Mouse (Mus musculus) ES-Bruce4 (cell line): ENCODE data around the gene Cabin1. TPM values are rescaled to one million over a fixed set of nuclear protein-coding genes. Genes with fewer than 3 reads are reported as not detected.

Experiments used
- H3K27ac ChIP-seq: 2 replicates; pipeline ENCODE4 v1.5.1; 2012; ENCODE audit warnings: low read length, inconsistent platforms; ENCODE audit not compliant: insufficient read depth
- H3K27me3 ChIP-seq: 2 replicates; pipeline ENCODE4 v1.6.1; 2012; ENCODE audit warnings: mild to moderate bottlenecking, low read length, inconsistent platforms; ENCODE audit not compliant: control insufficient read depth, poor library complexity, insufficient read depth, severe bottlenecking
- H3K36me3 ChIP-seq: 2 replicates; pipeline ENCODE4 v1.6.1; 2012; ENCODE audit warnings: inconsistent platforms, mild to moderate bottlenecking, low read length, moderate library complexity; ENCODE audit not compliant: control insufficient read depth, poor library complexity, insufficient read depth, severe bottlenecking
- H3K4me1 ChIP-seq: one replicate; pipeline ENCODE4 v1.8.1; 2011; ENCODE audit warnings: low read length; ENCODE audit not compliant: control insufficient read depth, insufficient read depth
- H3K4me3 ChIP-seq: 2 replicates; pipeline ENCODE4 v1.5.1; 2011; ENCODE audit warnings: low read depth, mild to moderate bottlenecking, low read length
- H3K9ac ChIP-seq: 2 replicates; pipeline ENCODE4 v1.6.1; 2012; ENCODE audit warnings: low read depth, mild to moderate bottlenecking, inconsistent platforms; ENCODE audit not compliant: poor library complexity, severe bottlenecking
- H3K9me3 ChIP-seq: replicated peaks from 2 replicates; pipeline ENCODE4 v1.6.1; 2012; ENCODE audit warnings: mild to moderate bottlenecking, low read length, inconsistent platforms; ENCODE audit not compliant: control insufficient read depth, poor library complexity, insufficient read depth, severe bottlenecking
- CTCF ChIP-seq: IDR thresholded peaks from one replicate; pipeline ENCODE4 v1.8.1; 2011; ENCODE audit warnings: low read depth, low read length
- EP300 ChIP-seq: IDR thresholded peaks from 2 replicates; pipeline ENCODE4 v1.6.1; 2011; ENCODE audit warnings: low read depth, low read length; ENCODE audit not compliant: insufficient read depth
- POLR2A ChIP-seq: IDR thresholded peaks from one replicate; pipeline ENCODE4 v1.8.1; 2011; ENCODE audit warnings: low read length; ENCODE audit not compliant: insufficient read depth
- polyA plus RNA-seq: library from polyadenylated mRNA; stranded (reverse); fragments of >200 nt; gene quantifications from 2 replicates; pipeline ENCODE4 v1.2.4, GENCODE M21; 2011; ENCODE audit warnings: low read depth; ENCODE audit not compliant: missing spikeins, insufficient read depth, insufficient read length

Gene Cabin1
- polyA plus RNA-seq, 1 experiment: 41.5 TPM

DNA sequence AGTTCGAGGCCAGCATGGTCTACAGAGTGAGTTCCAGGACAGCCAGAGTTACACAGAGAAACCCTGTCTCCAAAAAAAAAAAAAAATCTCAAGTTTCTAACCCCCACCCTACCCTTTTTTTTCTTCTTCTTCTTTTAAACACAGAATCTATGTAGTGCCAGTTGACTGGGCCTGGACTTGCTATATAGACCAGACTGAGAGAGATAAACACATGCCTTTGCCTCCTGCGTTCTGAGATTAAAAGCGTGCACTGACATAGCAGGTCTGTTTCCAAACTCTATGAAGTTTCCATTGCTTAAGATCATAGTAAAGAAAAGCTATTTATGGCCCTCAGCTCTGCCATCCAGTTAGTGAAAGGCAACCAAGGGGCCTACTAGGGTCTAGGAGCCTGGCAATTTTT, 1.7 kb downstream of the Cabin1 start:
- no peak overlapping the region for H3K4me3 ChIP-seq
- no peak for TF ChIP-seq EP300
- no peak for TF ChIP-seq CTCF
- TF ChIP-seq POLR2A: no peak
- H3K27me3 ChIP-seq: no peaks in the 10 kb centered on the region
- no peaks in the 10 kb centered on the region for H3K36me3 ChIP-seq
- H3K9me3 ChIP-seq: no peaks in the 10 kb centered on the region; the same call in 1 of the 2 replicates
- H3K4me1 ChIP-seq: no peaks in the 10 kb centered on the region
- H3K9ac ChIP-seq: no peak overlapping the region
- no peak overlapping the region for H3K27ac ChIP-seq

- Histone ChIP-seq H3K36me3 (no peaks in the 10 kb centered on the region), H3K9me3 (no peaks in the 10 kb centered on the region; the same call in 1 of the 2 replicates), H3K4me3 (no peak overlapping the region), H3K4me1 (no peaks in the 10 kb centered on the region), H3K9ac (no peak overlapping the region), H3K27me3 (no peaks in the 10 kb centered on the region), H3K27ac (no peak overlapping the region)
- TF ChIP-seq EP300: no peak
- TF ChIP-seq POLR2A: no peak
- TF ChIP-seq CTCF: no peak
Observed at GRCm38 (mm10) chr10:75760311-75760710, 3.8 kb downstream of the Cabin1 start.

- TF ChIP-seq POLR2A: no peak
- no peak for TF ChIP-seq EP300
- no peak for TF ChIP-seq CTCF
- Histone ChIP-seq H3K36me3 (peaks cover 24% of the 10 kb centered on the region), H3K4me3 (no peak overlapping the region), H3K9ac (no peak overlapping the region), H3K4me1 (no peaks in the 10 kb centered on the region), H3K27ac (no peak overlapping the region), H3K9me3 (no peaks in the 10 kb centered on the region; the same call in 1 of the 2 replicates), H3K27me3 (no peaks in the 10 kb centered on the region)
Observed at GRCm38 (mm10) chr10:75756719-75757118, 7.4 kb downstream of the Cabin1 start.

DNA sequence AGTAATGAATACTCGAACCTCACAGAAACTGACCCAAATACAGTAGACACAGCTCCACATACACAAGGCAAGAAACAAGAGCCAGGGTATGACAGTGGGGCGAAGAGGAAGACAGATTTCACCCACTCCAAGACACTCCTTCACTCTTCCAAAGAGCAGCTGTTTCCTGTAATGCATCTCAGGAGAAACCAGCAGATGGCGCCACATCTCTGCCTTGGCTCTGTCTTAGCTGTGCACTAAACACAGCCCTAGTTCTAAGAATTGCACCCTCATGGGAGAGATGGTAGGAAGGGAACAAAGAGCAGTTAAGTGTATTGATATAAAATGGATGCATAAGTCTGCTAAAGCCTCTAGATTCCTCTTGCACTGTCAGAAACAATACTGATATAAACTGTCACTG, 20.1 kb downstream of the Cabin1 start:
- H3K4me3 ChIP-seq: no peak overlapping the region
- peaks cover 35% of the 10 kb centered on the region for H3K36me3 ChIP-seq
- H3K27ac ChIP-seq: no peak overlapping the region
- no peak overlapping the region for H3K9ac ChIP-seq
- no peak for TF ChIP-seq EP300
- peak; percentile 80 for TF ChIP-seq CTCF
- no peaks in the 10 kb centered on the region for H3K9me3 ChIP-seq
- no peaks in the 10 kb centered on the region for H3K4me1 ChIP-seq
- no peaks in the 10 kb centered on the region for H3K27me3 ChIP-seq

DNA sequence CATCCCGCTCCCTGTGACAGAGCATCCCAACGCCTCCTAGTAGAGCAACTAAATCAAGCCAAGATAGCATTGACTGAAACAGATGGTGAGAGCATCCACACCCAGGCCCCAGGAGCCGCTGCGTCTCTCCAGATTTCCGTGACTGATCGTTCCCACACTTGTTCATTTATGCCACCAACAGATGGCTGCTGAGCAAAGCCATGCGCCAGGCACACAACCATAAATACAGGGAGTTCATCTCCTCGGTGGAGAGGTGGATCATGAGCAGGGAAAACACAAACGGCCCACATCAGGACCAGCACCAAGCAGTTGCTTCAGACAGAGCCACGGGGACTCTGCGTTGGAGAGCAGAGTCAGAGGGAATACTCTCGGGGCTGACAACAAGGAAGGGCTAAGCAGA, 20.8 kb downstream of the Cabin1 start:
- H3K27me3 ChIP-seq: no peaks in the 10 kb centered on the region
- TF ChIP-seq CTCF: no peak
- no peak for TF ChIP-seq POLR2A
- TF ChIP-seq EP300: no peak
- H3K36me3 ChIP-seq: peaks cover 32% of the 10 kb centered on the region
- no peaks in the 10 kb centered on the region for H3K9me3 ChIP-seq
- H3K4me1 ChIP-seq: no peaks in the 10 kb centered on the region
- no peak overlapping the region for H3K9ac ChIP-seq
- no peak overlapping the region for H3K4me3 ChIP-seq
- H3K27ac ChIP-seq: no peak overlapping the region

DNA sequence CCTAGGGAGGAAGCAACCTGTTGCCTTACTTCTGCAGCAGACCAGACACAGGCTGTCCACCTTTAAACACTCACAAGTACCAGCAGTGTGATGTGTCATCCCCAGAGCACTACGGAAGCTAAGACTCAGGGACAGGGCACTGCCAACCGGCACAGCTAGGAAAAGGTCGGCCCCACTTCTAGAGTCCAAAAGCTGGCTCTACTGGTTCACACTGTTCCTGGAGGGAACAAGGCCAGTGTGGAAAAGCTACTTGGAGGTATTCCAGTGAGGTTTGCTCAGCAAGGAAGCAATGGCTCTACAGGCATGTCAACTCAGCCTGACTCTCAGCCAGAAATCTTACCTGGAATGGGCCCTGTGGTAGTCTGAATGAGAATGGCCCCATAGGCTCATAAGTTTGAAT, 23.3 kb downstream of the Cabin1 start:
- no peaks in the 10 kb centered on the region for H3K27me3 ChIP-seq
- H3K4me3 ChIP-seq: no peak overlapping the region
- TF ChIP-seq CTCF: no peak
- TF ChIP-seq POLR2A: no peak
- no peak for TF ChIP-seq EP300
- H3K9ac ChIP-seq: no peak overlapping the region
- H3K9me3 ChIP-seq: no peaks in the 10 kb centered on the region
- no peaks in the 10 kb centered on the region for H3K4me1 ChIP-seq
- no peak overlapping the region for H3K27ac ChIP-seq
- H3K36me3 ChIP-seq: peaks cover 27% of the 10 kb centered on the region
